Mouse (Mus musculus) intestine, postnatal 0 days (tissue): ENCODE data around the gene Plxdc1. TPM values are rescaled to one million over a fixed set of nuclear protein-coding genes. Genes with fewer than 3 reads are reported as not detected.

Experiments used
- ATAC-seq: fragments of 200-750 bp; cut with Nextera tagmentation; 2 replicates; pipeline ENCODE4 v1.8.0; 2017; ENCODE audit warnings: mild to moderate bottlenecking, moderate TSS enrichment, moderate library complexity
- H3K27ac ChIP-seq: fragments of 300-500 bp; sonication (generic); 2 replicates; pipeline ENCODE4 v1.5.1; 2014; ENCODE audit warnings: mild to moderate bottlenecking, low read depth, low read length, moderate library complexity
- H3K27me3 ChIP-seq: fragments of 300-500 bp; sonication (generic); replicated peaks from 2 replicates; pipeline ENCODE4 v1.6.1; 2014; ENCODE audit warnings: low read length, mixed read lengths; ENCODE audit not compliant: control insufficient read depth, insufficient read depth
- H3K36me3 ChIP-seq: fragments of 300-500 bp; sonication (generic); 2 replicates; pipeline ENCODE4 v1.6.1; 2014; ENCODE audit warnings: mild to moderate bottlenecking, moderate library complexity; ENCODE audit not compliant: control insufficient read depth, insufficient read depth
- H3K4me1 ChIP-seq: fragments of 300-500 bp; sonication (generic); replicated peaks from 2 replicates; pipeline ENCODE4 v1.6.1; 2014; ENCODE audit warnings: antibody characterized with exemption, low read length, mixed read lengths; ENCODE audit not compliant: control insufficient read depth, insufficient read depth
- H3K4me2 ChIP-seq: fragments of 300-500 bp; sonication (generic); replicated peaks from 2 replicates; pipeline ENCODE4 v1.6.1; 2014; ENCODE audit warnings: low read depth, mild to moderate bottlenecking, moderate library complexity
- H3K4me3 ChIP-seq: fragments of 300-500 bp; sonication (generic); 2 replicates; pipeline ENCODE4 v1.5.1; 2014; ENCODE audit warnings: low read depth, low read length
- H3K9ac ChIP-seq: fragments of 300-500 bp; sonication (generic); 2 replicates; pipeline ENCODE4 v1.6.1; 2014; ENCODE audit warnings: mild to moderate bottlenecking, low read depth, low read length
- H3K9me3 ChIP-seq: fragments of 300-500 bp; sonication (generic); 2 replicates; pipeline ENCODE4 v1.6.1; 2016; ENCODE audit warnings: mixed run types; ENCODE audit not compliant: control insufficient read depth
- CTCF ChIP-seq: sonication (generic); IDR thresholded peaks from 2 replicates; pipeline ENCODE4 v1.5.1; 2016; ENCODE audit warnings: low read depth, mild to moderate bottlenecking, control low read depth, antibody characterized with exemption, moderate library complexity
- WGBS: fragments of 180-500 bp; shearing (Covaris S2); extraction: QIAGEN DNeasy Blood & Tissue Kit; methylation state at CpG from one replicate; pipeline ENCODE4 v1.1.7; 2014; 5-methylcytosine and 5-hydroxymethylcytosine counted together
- polyA plus RNA-seq: library from polyadenylated mRNA; unstranded; fragments of >200 nt; fragmentation: Nextera tagmentation; extraction: Ambion mirVana; gene quantifications from 2 replicates; pipeline ENCODE4 v1.2.1, GENCODE M21; 2015

Plxdc1 gene
- polyA plus RNA-seq, 1 experiment from 2014 or later, result 0.30 TPM

DNA sequence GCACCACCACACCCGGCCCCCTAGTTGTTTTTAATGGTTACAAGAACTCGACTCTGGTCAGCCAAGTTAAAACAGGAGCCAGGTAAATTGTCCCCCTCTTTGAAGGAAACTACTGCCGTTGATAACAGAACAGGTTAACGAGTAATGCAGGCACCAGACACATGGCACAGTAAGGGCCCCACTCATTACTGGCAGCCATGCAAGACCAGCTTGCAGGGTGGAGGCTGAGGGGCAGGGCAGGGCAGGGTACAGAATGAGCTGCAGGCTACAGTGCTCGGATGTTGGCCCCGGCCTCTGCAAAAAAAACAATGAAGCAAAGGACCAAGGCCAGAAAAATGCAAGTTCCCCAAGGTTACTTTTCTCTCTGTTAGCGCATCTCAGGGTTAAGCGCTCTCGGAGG lies 62.6 kb downstream of the Plxdc1 start:
- no peak for TF ChIP-seq CTCF
- Histone ChIP-seq H3K27me3 (no peaks in the 10 kb centered on the region), H3K4me2 (no peak overlapping the region), H3K9me3 (no peaks in the 10 kb centered on the region), H3K27ac (no peak overlapping the region), H3K4me1 (no peaks in the 10 kb centered on the region), H3K36me3 (no peaks in the 10 kb centered on the region), H3K9ac (no peak overlapping the region), H3K4me3 (no peak overlapping the region)
- 65% methylated on average over 9 of the region's 9 CpGs for WGBS
- ATAC-seq, result no peak

DNA sequence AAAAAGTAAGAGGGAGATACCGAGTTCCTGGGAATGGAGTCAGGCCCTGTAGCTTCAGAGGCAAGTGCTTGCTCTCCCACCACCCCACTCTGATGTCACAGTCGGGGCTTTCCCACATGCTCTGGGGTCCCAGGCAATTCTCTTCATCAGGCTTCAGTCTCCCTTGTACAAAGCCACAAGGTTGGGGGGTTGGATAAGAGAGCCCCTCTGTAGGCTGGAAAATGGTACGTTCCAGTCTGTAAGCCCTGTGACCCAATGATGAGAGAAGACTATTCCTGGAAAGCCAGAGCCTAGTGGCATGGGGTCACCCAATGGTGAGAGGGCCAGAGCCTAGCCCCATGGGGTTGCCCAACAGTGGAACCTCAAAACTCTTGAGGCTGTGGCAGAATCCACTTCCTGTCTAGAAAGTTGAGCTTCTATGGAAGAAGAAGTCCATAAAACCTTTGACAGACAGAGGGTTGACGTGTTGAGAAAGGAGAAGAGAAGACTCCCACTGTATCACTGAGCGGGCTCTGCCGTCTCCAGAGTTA lies 70.2 kb downstream of the Plxdc1 start:
- Histone ChIP-seq H3K4me3 (no peak overlapping the region), H3K4me2 (no peak overlapping the region), H3K9ac (no peak overlapping the region), H3K36me3 (no peaks in the 10 kb centered on the region), H3K9me3 (no peaks in the 10 kb centered on the region), H3K27me3 (no peaks in the 10 kb centered on the region), H3K4me1 (no peaks in the 10 kb centered on the region), H3K27ac (no peak overlapping the region)
- no peak for ATAC-seq
- WGBS, result 87% methylated on average over 6 of the region's 6 CpGs
- TF ChIP-seq CTCF, result no peak

DNA sequence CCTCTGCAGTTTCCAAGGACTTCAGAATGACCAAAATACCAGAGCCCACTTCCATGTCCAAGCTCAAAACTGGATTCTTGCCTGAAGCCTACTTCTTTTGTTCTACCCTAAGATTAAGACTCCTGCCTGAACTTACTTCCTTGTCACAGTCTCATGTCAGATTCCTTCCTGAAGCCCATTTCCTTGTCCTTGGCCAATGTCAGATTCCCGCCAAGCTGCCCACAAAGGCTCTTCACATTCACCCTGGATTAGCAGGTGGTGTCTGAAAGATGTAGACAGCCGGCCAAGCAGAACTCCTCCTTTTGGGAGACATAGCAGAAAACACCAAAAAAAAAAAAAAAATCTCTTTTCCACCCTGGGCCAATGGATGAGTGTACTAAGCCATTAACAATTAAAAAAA lies 70.8 kb downstream of the Plxdc1 start:
- TF ChIP-seq CTCF, result no peak
- no peak overlapping the region for H3K4me2 ChIP-seq
- H3K9me3 ChIP-seq, result no peaks in the 10 kb centered on the region
- H3K27ac ChIP-seq, result no peak overlapping the region
- H3K27me3 ChIP-seq, result no peaks in the 10 kb centered on the region
- WGBS, result 87% methylated on average over 2 of the region's 2 CpGs
- no peak overlapping the region for H3K9ac ChIP-seq
- ATAC-seq, result no peak
- H3K36me3 ChIP-seq, result no peaks in the 10 kb centered on the region
- no peaks in the 10 kb centered on the region for H3K4me1 ChIP-seq
- H3K4me3 ChIP-seq, result no peak overlapping the region

DNA sequence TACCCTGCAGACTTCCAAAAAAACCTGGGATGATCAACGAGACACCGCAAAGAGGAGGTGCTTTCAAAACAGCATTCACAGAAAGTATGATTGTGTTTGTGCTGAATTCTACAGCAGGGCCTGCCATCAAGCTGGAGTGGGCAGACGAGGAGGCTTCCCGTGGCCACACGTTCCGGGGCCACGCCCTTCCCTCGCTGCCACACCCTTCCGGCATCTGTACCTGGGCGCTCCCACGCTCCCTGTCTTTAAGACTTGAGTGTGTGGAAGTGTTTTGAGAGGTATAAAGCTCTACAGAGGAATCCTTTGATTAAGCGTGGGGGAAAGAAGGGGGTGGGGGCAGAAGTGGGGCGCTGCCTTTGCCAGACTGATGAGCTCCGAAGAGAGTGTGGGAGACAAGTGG lies 73.1 kb downstream of the Plxdc1 start:
- Histone ChIP-seq H3K4me2 (no peak overlapping the region), H3K4me3 (no peak overlapping the region), H3K27ac (no peak overlapping the region), H3K9me3 (no peaks in the 10 kb centered on the region), H3K4me1 (no peaks in the 10 kb centered on the region), H3K36me3 (no peaks in the 10 kb centered on the region), H3K27me3 (no peaks in the 10 kb centered on the region), H3K9ac (no peak overlapping the region)
- TF ChIP-seq CTCF, result no peak
- no peak for ATAC-seq
- WGBS, result 75% methylated on average over 14 of the region's 14 CpGs

DNA sequence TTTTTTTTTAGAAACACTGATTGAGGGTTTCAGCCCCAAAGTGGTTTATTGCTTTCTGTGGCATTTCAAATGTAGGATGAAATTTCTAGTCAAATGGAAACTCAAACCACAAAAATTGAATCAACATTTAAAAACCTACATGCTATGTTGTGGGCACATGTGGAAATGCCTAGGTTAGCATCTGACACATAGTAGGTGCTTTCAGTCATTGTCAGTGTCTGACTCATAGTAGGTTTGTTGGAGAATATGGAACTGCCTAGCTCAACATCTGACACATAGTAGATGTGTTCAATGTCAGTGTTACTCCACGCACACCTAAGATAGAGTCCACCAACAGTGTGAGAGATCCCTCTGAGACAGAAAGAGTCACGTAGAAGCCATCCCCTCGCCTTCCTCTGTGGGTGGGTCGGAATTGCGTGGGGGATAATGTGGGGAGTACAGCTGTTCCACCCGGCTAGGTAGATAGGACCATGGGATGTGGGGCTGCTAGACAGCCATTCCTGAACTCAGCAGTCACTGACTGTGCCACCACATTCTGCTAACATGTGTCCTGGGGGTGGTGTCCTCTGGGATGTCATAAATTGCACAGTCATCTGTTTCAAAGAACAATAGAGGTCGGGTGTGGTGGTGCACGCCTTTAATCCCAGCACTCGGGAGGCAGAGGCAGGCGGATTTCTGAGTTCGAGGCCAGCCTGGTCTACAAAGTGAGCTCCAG lies 77.5 kb downstream of the Plxdc1 start:
- no peaks in the 10 kb centered on the region for H3K27me3 ChIP-seq
- no peaks in the 10 kb centered on the region for H3K4me1 ChIP-seq
- H3K27ac ChIP-seq, result no peak overlapping the region
- no peaks in the 10 kb centered on the region for H3K9me3 ChIP-seq
- no peak overlapping the region for H3K4me3 ChIP-seq
- no peak for TF ChIP-seq CTCF
- no peak overlapping the region for H3K4me2 ChIP-seq
- WGBS, result 84% methylated on average over 11 of the region's 11 CpGs
- no peaks in the 10 kb centered on the region for H3K36me3 ChIP-seq
- H3K9ac ChIP-seq, result no peak overlapping the region
- ATAC-seq, result no peak

GRCm38 (mm10) chr11:97907935-97908334 lies 78.3 kb downstream of the Plxdc1 start:
- H3K27me3 ChIP-seq, result no peaks in the 10 kb centered on the region
- H3K4me1 ChIP-seq, result no peaks in the 10 kb centered on the region
- no peaks in the 10 kb centered on the region for H3K36me3 ChIP-seq
- H3K27ac ChIP-seq, result no peak overlapping the region
- no peak overlapping the region for H3K4me3 ChIP-seq
- ATAC-seq, result no peak
- H3K4me2 ChIP-seq, result no peak overlapping the region
- WGBS, result 82% methylated on average over 5 of the region's 5 CpGs
- H3K9me3 ChIP-seq, result no peaks in the 10 kb centered on the region
- H3K9ac ChIP-seq, result no peak overlapping the region
- TF ChIP-seq CTCF, result no peak
